Mouse (Mus musculus): ENCODE data around the gene Myo1e. TPM values are rescaled to one million over a fixed set of nuclear protein-coding genes. Genes with fewer than 3 reads are reported as not detected.
"Not testable (repeated sequence)": the region's sequence is repeated elsewhere in the genome, so short reads cannot be mapped to it uniquely, and the experiment has no call there.

Gene Myo1e
- total and polyA plus RNA-seq, 2 experiments from 2014 or later = 3.6 to 6.2 TPM

DNA sequence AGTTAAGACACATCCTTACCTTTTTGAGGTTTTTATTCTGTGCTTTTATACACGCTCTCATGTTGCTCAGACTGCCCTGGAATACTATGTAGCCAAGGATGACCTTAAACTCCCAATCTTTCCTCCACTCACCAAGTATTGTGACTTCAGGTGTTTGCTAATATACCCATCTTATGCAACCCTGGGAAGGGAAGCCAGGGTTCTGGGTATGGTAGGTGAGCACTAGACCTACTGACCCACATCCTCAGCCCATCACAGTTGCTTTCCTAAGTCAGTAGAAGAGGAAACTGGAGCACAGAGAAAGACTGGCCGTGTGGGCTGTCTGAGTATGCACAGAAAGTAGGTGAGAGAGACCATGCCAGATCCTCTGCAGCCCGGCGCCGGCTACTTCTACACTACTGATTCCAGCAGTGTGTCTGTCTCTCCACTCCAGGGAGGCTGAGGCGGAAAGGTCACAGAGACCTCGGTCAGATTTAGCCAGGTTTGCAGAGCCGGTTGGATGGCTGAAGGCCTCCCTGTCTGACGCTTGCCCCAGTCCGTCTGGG is 44.4 kb downstream of the Myo1e start:
- H3K9ac ChIP-seq = no peak overlapping the region
- H3K4me1 ChIP-seq (ENCODE audit: insufficient read depth) = no peaks in the 10 kb centered on the region
- 91% methylated on average over 10 of the region's 10 CpGs for WGBS
- TF ChIP-seq CTCF (IDR thresholded peaks at IDR 0.05; ENCODE audit: low read depth) = no peak
- DNase-seq = no peak
- no peak overlapping the region for H3K4me2 ChIP-seq (ENCODE audit: low read depth)
- H3K4me3 ChIP-seq (ENCODE audit: low read depth, low read length) = no peak overlapping the region
- no peaks in the 10 kb centered on the region for H3K27me3 ChIP-seq (ENCODE audit: insufficient read depth, low read length)
- no peaks in the 10 kb centered on the region for H3K9me3 ChIP-seq (ENCODE audit: low read length)
- no peak for ATAC-seq
- no peak overlapping the region for H3K27ac ChIP-seq (ENCODE audit: low read depth, low read length)
- H3K36me3 ChIP-seq (ENCODE audit: insufficient read depth) = no peaks in the 10 kb centered on the region

- Histone ChIP-seq H3K27ac (ENCODE audit: low read depth, low read length) (no peak overlapping the region), H3K9ac (no peak overlapping the region), H3K4me2 (ENCODE audit: low read depth) (no peak overlapping the region), H3K4me3 (ENCODE audit: low read depth, low read length) (no peak overlapping the region), H3K36me3 (ENCODE audit: insufficient read depth) (no peaks in the 10 kb centered on the region), H3K27me3 (ENCODE audit: insufficient read depth, low read length) (no peaks in the 10 kb centered on the region), H3K4me1 (ENCODE audit: insufficient read depth) (no peaks in the 10 kb centered on the region), H3K9me3 (ENCODE audit: low read length) (no peaks in the 10 kb centered on the region)
- WGBS = 96% methylated on average over 1 of the region's 1 CpGs
- ATAC-seq (no peak), DNase-seq (no peak)
- TF ChIP-seq CTCF (IDR thresholded peaks at IDR 0.05; ENCODE audit: low read depth) = no peak
Measured at GRCm38 (mm10) chr9:70253016-70253415, 45.9 kb downstream of the Myo1e start.

GRCm38 (mm10) chr9:70255005-70255404 is 47.9 kb downstream of the Myo1e start:
- H3K4me3 ChIP-seq (ENCODE audit: low read depth, low read length) = no peak overlapping the region
- no peaks in the 10 kb centered on the region for H3K36me3 ChIP-seq (ENCODE audit: insufficient read depth)
- H3K27me3 ChIP-seq (ENCODE audit: insufficient read depth, low read length) = no peaks in the 10 kb centered on the region
- no peak overlapping the region for H3K4me2 ChIP-seq (ENCODE audit: low read depth)
- no peaks in the 10 kb centered on the region for H3K4me1 ChIP-seq (ENCODE audit: insufficient read depth)
- WGBS = 73% methylated on average over 4 of the region's 4 CpGs
- TF ChIP-seq CTCF (IDR thresholded peaks at IDR 0.05; ENCODE audit: low read depth) = no peak
- DNase-seq = no peak
- no peaks in the 10 kb centered on the region for H3K9me3 ChIP-seq (ENCODE audit: low read length)
- no peak for ATAC-seq
- H3K9ac ChIP-seq = no peak overlapping the region
- no peak overlapping the region for H3K27ac ChIP-seq (ENCODE audit: low read depth, low read length)

DNA sequence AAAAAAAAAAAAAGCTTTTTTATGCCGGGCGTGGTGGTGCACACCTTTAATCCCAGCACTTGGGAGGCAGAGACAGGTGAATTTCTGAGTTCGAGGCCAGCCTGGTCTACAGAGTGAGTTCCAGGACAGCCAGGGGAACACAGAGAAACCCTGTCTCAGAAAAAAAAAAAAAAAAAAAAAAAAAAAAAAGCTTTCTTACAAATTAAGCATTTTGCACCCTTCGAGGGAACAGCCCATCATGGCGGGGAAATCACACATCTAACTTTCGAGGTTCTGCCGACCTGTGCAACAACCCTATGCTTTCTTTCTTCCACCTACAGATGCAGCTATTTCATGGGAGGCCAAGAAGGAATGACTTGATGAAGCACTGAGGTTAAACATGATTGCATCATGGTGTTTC is 48.9 kb downstream of the Myo1e start:
- not testable (repeated sequence) for DNase-seq; H3K9ac ChIP-seq; H3K4me2 ChIP-seq (ENCODE audit: low read depth); H3K27ac ChIP-seq (ENCODE audit: low read depth, low read length); H3K9me3 ChIP-seq (ENCODE audit: low read length); H3K27me3 ChIP-seq (ENCODE audit: insufficient read depth, low read length); H3K4me1 ChIP-seq (ENCODE audit: insufficient read depth); H3K36me3 ChIP-seq (ENCODE audit: insufficient read depth); ATAC-seq; H3K4me3 ChIP-seq (ENCODE audit: low read depth, low read length)
- 96% methylated on average over 7 of the region's 7 CpGs for WGBS

DNA sequence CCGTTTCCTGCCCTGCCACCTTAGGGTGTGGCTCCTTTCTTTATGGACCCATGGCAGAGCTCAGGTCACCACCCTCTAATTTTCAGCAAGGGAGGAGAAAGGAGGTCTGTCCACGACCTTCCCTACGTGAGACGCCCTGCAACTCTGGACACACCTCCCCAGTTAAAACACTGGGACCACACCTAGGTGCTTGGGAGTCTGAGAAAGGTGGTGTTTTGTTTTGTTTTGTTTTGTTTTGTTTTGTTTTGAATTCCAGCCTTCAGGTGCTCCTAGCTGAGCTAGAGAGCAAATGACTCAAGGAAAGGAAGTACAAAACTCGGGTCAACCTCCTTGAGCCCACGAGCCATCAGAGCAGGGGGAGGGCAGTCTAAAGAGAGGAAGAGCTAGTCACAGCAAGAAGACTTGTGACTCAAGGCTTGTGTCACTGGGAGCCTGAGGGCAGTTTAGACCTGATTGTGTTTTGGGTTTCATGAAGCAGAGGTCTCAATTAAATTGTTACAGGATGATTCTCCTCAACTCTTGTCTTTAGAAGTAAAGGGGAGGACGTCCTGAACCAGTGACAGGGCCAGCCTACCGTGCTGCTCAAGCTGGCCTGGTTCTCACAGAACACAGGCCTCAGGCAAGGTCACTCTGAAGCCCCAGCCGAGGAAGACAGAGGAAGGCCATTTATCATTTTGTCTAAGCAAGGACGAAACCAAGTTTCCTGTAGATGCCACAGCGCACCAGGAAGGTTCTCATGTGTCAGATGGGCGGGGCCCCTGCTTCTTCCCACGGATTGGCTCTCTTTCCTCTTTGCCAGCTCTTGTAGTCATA is 50.3 kb downstream of the Myo1e start:
- Histone ChIP-seq H3K4me1 (ENCODE audit: insufficient read depth) (no peaks in the 10 kb centered on the region), H3K9me3 (ENCODE audit: low read length) (no peaks in the 10 kb centered on the region), H3K9ac (no peak overlapping the region), H3K27ac (ENCODE audit: low read depth, low read length) (no peak overlapping the region), H3K27me3 (ENCODE audit: insufficient read depth, low read length) (no peaks in the 10 kb centered on the region), H3K4me3 (ENCODE audit: low read depth, low read length) (no peak overlapping the region), H3K4me2 (ENCODE audit: low read depth) (no peak overlapping the region), H3K36me3 (ENCODE audit: insufficient read depth) (no peaks in the 10 kb centered on the region)
- 62% methylated on average over 13 of the region's 13 CpGs for WGBS
- DNase-seq (peak; percentile 24), ATAC-seq (no peak)
- TF ChIP-seq CTCF (IDR thresholded peaks at IDR 0.05; ENCODE audit: low read depth) = no peak

- H3K9ac ChIP-seq = no peak overlapping the region
- no peaks in the 10 kb centered on the region for H3K4me1 ChIP-seq (ENCODE audit: insufficient read depth)
- DNase-seq = no peak
- no peak for TF ChIP-seq CTCF (IDR thresholded peaks at IDR 0.05; ENCODE audit: low read depth)
- no peak for ATAC-seq
- WGBS = 45% methylated on average over 9 of the region's 9 CpGs
- no peaks in the 10 kb centered on the region for H3K27me3 ChIP-seq (ENCODE audit: insufficient read depth, low read length)
- H3K4me2 ChIP-seq (ENCODE audit: low read depth) = no peak overlapping the region
- no peaks in the 10 kb centered on the region for H3K9me3 ChIP-seq (ENCODE audit: low read length)
- no peak overlapping the region for H3K27ac ChIP-seq (ENCODE audit: low read depth, low read length)
- no peaks in the 10 kb centered on the region for H3K36me3 ChIP-seq (ENCODE audit: insufficient read depth)
- H3K4me3 ChIP-seq (ENCODE audit: low read depth, low read length) = no peak overlapping the region
Measured at GRCm38 (mm10) chr9:70260324-70260841, 53.2 kb downstream of the Myo1e start.

DNA sequence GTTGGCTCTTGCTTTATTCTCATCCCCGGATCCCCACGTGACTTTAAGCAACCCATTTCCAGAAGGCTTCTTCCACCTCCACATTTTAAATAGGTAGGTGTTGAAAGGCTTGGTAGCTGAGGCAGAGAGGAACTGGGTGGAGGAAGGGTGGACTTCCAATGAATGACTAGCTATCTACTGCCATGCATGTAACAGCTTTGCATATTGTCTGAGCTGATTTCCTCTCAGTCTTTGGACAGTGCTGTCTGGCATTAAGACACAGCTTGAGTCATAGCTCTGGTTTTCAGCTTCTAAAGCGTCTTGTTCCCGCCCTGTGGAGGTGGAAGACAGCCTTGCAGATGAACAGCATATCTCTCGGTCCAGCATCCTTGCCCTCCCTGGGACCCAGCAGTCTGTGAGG is 54.5 kb downstream of the Myo1e start:
- no peak overlapping the region for H3K4me3 ChIP-seq (ENCODE audit: low read depth, low read length)
- H3K36me3 ChIP-seq (ENCODE audit: insufficient read depth) = no peaks in the 10 kb centered on the region
- H3K27me3 ChIP-seq (ENCODE audit: insufficient read depth, low read length) = no peaks in the 10 kb centered on the region
- no peak for ATAC-seq
- H3K4me2 ChIP-seq (ENCODE audit: low read depth) = no peak overlapping the region
- H3K9ac ChIP-seq = no peak overlapping the region
- TF ChIP-seq CTCF (IDR thresholded peaks at IDR 0.05; ENCODE audit: low read depth) = no peak
- no peaks in the 10 kb centered on the region for H3K9me3 ChIP-seq (ENCODE audit: low read length)
- WGBS = 80% methylated on average over 5 of the region's 5 CpGs
- DNase-seq = no peak
- no peaks in the 10 kb centered on the region for H3K4me1 ChIP-seq (ENCODE audit: insufficient read depth)
- no peak overlapping the region for H3K27ac ChIP-seq (ENCODE audit: low read depth, low read length)

Data from forebrain, postnatal 0 days (tissue).